Mouse (Mus musculus): ENCODE data around the gene Zfp654. TPM values are rescaled to one million over a fixed set of nuclear protein-coding genes. Genes with fewer than 3 reads are reported as not detected.
A peak's percentile ranks its signal among the peaks of the same experiment; 100 is the strongest.

Zfp654 gene
- polyA plus RNA-seq, 1 experiment from 2014 or later, result 2.4 TPM

- Histone ChIP-seq H3K4me1 (replicated peaks; ENCODE audit: control insufficient read depth, insufficient read depth) (no peaks in the 10 kb centered on the region; the same call in 1 of the 2 replicates), H3K9me3 (ENCODE audit: control insufficient read depth, low read length) (no peaks in the 10 kb centered on the region), H3K9ac (ENCODE audit: low read length) (peak overlapping the region; percentile 94), H3K36me3 (ENCODE audit: control insufficient read depth, insufficient read depth, low read length) (peaks cover 5% of the 10 kb centered on the region), H3K4me2 (replicated peaks; ENCODE audit: low read depth) (peak overlapping the region; percentile 95), H3K27ac (replicated peaks) (peak overlapping the region; percentile 95), H3K27me3 (ENCODE audit: control insufficient read depth, insufficient read depth, low read length) (no peaks in the 10 kb centered on the region), H3K4me3 (ENCODE audit: low read depth, low read length) (peak overlapping the region; percentile 95)
- under 1% methylated on average over 41 of the region's 45 CpGs for WGBS
- TF ChIP-seq EP300 (optimal IDR thresholded peaks at IDR 0.05) (no peak), CTCF (IDR thresholded peaks at IDR 0.05; ENCODE audit: low read depth) (no peak)
- peak; percentile 37; the same call in 1 of the 2 replicates for ATAC-seq (ENCODE audit: low FRiP score, low TSS enrichment)
- DNase-seq (ENCODE audit: low spot score), result no peak
These were observed 328 bp downstream of the Zfp654 start for GRCm38 (mm10) chr16:64851085-64851562.

DNA sequence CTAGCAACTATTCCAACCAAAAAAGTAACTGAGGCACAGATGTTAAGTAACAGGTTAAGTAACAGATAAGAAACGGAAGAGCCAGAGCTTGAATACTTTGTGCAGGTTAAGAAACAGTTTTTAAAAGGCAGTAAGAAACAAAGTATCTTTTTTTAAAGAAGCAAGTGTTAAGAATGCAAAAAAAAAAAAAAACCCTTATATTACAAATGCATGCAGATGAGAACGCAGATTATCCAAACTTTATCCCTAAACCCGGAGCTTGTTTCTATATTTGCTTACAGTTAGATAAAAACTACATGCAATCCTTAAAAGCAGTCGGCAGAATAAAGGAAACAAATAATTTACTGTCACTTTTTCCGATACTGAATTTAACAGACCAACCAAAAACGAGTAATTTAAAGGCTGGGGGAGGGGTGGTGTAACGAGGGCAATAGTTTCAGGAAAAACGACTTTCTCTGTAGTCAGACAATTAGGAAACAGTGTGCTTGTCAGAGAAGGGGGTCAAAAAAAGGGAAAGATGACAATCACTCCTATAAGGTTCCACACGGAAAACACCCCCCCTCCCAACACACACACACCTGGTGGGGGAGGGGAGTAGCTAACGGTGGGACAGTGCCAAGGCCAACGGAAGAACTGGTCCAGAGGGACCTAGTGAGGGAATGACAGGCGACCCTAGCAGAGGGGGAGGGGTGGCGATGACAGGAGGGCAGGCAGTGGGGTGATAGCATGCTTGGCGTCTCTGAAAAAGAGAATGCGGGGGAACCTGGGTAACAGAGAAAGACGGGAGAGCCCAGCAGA, 966 bp downstream of the Zfp654 start:
- TF ChIP-seq CTCF (IDR thresholded peaks at IDR 0.05; ENCODE audit: low read depth) (no peak), EP300 (optimal IDR thresholded peaks at IDR 0.05) (no peak)
- under 1% methylated on average over 16 of the region's 16 CpGs for WGBS
- ATAC-seq (ENCODE audit: low FRiP score, low TSS enrichment) (no peak), DNase-seq (ENCODE audit: low spot score) (peak; percentile 49)
- Histone ChIP-seq H3K4me1 (replicated peaks; ENCODE audit: control insufficient read depth, insufficient read depth) (no peaks in the 10 kb centered on the region; the same call in 1 of the 2 replicates), H3K9me3 (ENCODE audit: control insufficient read depth, low read length) (no peaks in the 10 kb centered on the region), H3K27ac (replicated peaks) (peak overlapping the region; percentile 95), H3K36me3 (ENCODE audit: control insufficient read depth, insufficient read depth, low read length) (peaks cover under 1% of the 10 kb centered on the region), H3K4me3 (ENCODE audit: low read depth, low read length) (peak overlapping the region; percentile 95), H3K9ac (ENCODE audit: low read length) (peak overlapping the region; percentile 94), H3K4me2 (replicated peaks; ENCODE audit: low read depth) (peak overlapping the region; percentile 95), H3K27me3 (ENCODE audit: control insufficient read depth, insufficient read depth, low read length) (no peaks in the 10 kb centered on the region)

GRCm38 (mm10) chr16:64845947-64846346, 5.5 kb downstream of the Zfp654 start:
- TF ChIP-seq EP300 (optimal IDR thresholded peaks at IDR 0.05) (no peak), CTCF (IDR thresholded peaks at IDR 0.05; ENCODE audit: low read depth) (peak; percentile 51)
- H3K4me2 ChIP-seq (replicated peaks; ENCODE audit: low read depth), result no peak overlapping the region
- no peak overlapping the region for H3K27ac ChIP-seq (replicated peaks)
- H3K27me3 ChIP-seq (ENCODE audit: control insufficient read depth, insufficient read depth, low read length), result no peaks in the 10 kb centered on the region
- H3K4me3 ChIP-seq (ENCODE audit: low read depth, low read length), result no peak overlapping the region
- ATAC-seq (ENCODE audit: low FRiP score, low TSS enrichment) (no peak), DNase-seq (ENCODE audit: low spot score) (no peak)
- no peaks in the 10 kb centered on the region for H3K9me3 ChIP-seq (ENCODE audit: control insufficient read depth, low read length)
- 90% methylated on average over 8 of the region's 8 CpGs for WGBS
- no peaks in the 10 kb centered on the region for H3K4me1 ChIP-seq (replicated peaks; ENCODE audit: control insufficient read depth, insufficient read depth)
- no peak overlapping the region for H3K9ac ChIP-seq (ENCODE audit: low read length)
- H3K36me3 ChIP-seq (ENCODE audit: control insufficient read depth, insufficient read depth, low read length), result no peaks in the 10 kb centered on the region

GRCm38 (mm10) chr16:64842374-64842729, 9.1 kb downstream of the Zfp654 start:
- no peaks in the 10 kb centered on the region for H3K4me1 ChIP-seq (replicated peaks; ENCODE audit: control insufficient read depth, insufficient read depth)

DNA sequence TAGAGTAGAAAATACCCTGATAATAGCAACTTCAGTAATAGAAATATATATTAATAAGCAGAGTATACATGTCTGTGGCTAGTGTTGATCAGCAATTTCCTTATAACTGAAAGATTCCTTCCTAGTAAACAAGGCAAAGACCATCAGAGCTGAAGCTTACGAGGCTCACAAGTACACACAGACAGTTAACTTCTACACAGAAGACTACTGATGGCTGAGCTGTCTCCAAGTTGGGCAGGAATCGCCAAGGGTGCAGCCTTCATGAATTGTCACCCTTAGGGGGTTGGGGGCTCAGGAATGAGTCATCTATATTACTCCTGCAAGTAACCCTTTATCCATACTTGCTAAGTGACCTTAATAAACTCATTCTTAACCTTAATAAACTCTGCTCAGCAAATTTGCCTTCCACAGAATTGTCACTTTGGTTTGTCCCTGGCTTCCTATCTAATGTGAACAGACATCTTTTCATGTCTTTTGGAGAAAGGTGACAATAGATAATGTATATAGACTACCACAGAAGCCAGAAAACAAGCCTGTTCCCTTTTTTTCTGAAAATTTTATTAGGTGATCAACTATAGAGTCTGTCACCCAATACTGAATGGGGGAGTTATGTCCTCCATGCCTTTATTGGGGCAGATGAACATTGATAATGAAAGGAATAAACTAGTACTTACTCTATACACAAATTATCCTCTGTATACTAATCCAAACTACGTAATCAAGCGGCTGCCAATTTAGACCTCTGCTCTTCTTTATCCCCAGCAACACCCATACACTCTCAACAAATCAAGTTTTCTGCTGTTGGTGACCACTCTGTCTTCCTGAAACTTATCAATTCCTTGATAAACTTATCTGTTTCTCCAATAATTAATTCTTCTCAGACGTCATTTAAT, 9.7 kb downstream of the Zfp654 start:
- Histone ChIP-seq H3K9ac (ENCODE audit: low read length) (no peak overlapping the region), H3K4me3 (ENCODE audit: low read depth, low read length) (no peak overlapping the region), H3K4me2 (replicated peaks; ENCODE audit: low read depth) (no peak overlapping the region), H3K4me1 (replicated peaks; ENCODE audit: control insufficient read depth, insufficient read depth) (no peaks in the 10 kb centered on the region), H3K27me3 (ENCODE audit: control insufficient read depth, insufficient read depth, low read length) (no peaks in the 10 kb centered on the region), H3K27ac (replicated peaks) (no peak overlapping the region), H3K36me3 (ENCODE audit: control insufficient read depth, insufficient read depth, low read length) (no peaks in the 10 kb centered on the region), H3K9me3 (ENCODE audit: control insufficient read depth, low read length) (no peaks in the 10 kb centered on the region)
- no peak for ATAC-seq (ENCODE audit: low FRiP score, low TSS enrichment)
- DNase-seq (ENCODE audit: low spot score), result no peak
- no peak for TF ChIP-seq EP300 (optimal IDR thresholded peaks at IDR 0.05)
- TF ChIP-seq CTCF (IDR thresholded peaks at IDR 0.05; ENCODE audit: low read depth), result no peak
- 84% methylated on average over 5 of the region's 5 CpGs for WGBS

More at GRCm38 (mm10) chr16:64842374-64842729, 9.1 kb downstream of the Zfp654 start:
- Histone ChIP-seq H3K27me3 (ENCODE audit: control insufficient read depth, insufficient read depth, low read length) (no peaks in the 10 kb centered on the region), H3K4me2 (replicated peaks; ENCODE audit: low read depth) (no peak overlapping the region), H3K36me3 (ENCODE audit: control insufficient read depth, insufficient read depth, low read length) (no peaks in the 10 kb centered on the region), H3K9ac (ENCODE audit: low read length) (no peak overlapping the region), H3K9me3 (ENCODE audit: control insufficient read depth, low read length) (no peaks in the 10 kb centered on the region), H3K27ac (replicated peaks) (no peak overlapping the region), H3K4me3 (ENCODE audit: low read depth, low read length) (no peak overlapping the region)
- TF ChIP-seq EP300 (optimal IDR thresholded peaks at IDR 0.05) (no peak), CTCF (IDR thresholded peaks at IDR 0.05; ENCODE audit: low read depth) (peak; percentile 25)
- ATAC-seq (ENCODE audit: low FRiP score, low TSS enrichment) (no peak), DNase-seq (ENCODE audit: low spot score) (no peak)
- whole genome bisulfite sequencing, result 94% methylated on average over 3 of the region's 3 CpGs

Data from stomach, postnatal 0 days (tissue).